Mouse (Mus musculus) small intestine, adult 2 months (tissue): ENCODE measurements at regions not wholly inside any gene's neighbourhood (a gene's known extent, or its start where the extent isn't known, plus 50 kb on each side); places are given as distances from the start of the nearest gene placed in this dataset.
"Not testable (repeated sequence)": the region's sequence is repeated elsewhere in the genome, so short reads cannot be mapped to it uniquely, and the experiment has no call there.

Experiments
- H3K27ac ChIP-seq: fragments of 200-500 bp; 2 replicates; pipeline ENCODE4 v1.5.1; 2012; ENCODE audit warnings: low read depth, low read length, control low read depth, inconsistent platforms; ENCODE audit not compliant: insufficient read depth
- H3K27me3 ChIP-seq: fragments of 200-500 bp; 2 replicates; pipeline ENCODE4 v1.6.1; 2012; ENCODE audit warnings: mild to moderate bottlenecking, moderate library complexity, low read length, inconsistent platforms; ENCODE audit not compliant: control insufficient read depth, insufficient read depth
- H3K36me3 ChIP-seq: fragments of 200-500 bp; 2 replicates; pipeline ENCODE4 v1.6.1; 2012; ENCODE audit warnings: mild to moderate bottlenecking, low read length, control low read depth, inconsistent platforms; ENCODE audit not compliant: control insufficient read depth, insufficient read depth
- H3K4me1 ChIP-seq: fragments of 200-500 bp; 2 replicates; pipeline ENCODE4 v1.6.1; 2012; ENCODE audit warnings: low read length, inconsistent platforms, mixed read lengths; ENCODE audit not compliant: control insufficient read depth, insufficient read depth, insufficient read length
- H3K4me3 ChIP-seq: fragments of 200-500 bp; 2 replicates; pipeline ENCODE4 v1.5.1; 2012; ENCODE audit warnings: low read depth, mild to moderate bottlenecking, control low read depth, inconsistent platforms, low read length, moderate library complexity
- CTCF ChIP-seq: fragments of 200-500 bp; IDR thresholded peaks from 2 replicates; pipeline ENCODE4 v1.5.1; 2012; ENCODE audit warnings: low read depth, mild to moderate bottlenecking, control low read depth, inconsistent platforms, low read length, moderate library complexity, mixed read lengths; ENCODE audit not compliant: insufficient replicate concordance, insufficient read length; ENCODE audit errors: extremely low read depth
- POLR2A ChIP-seq: fragments of 200-500 bp; IDR thresholded peaks from 2 replicates; pipeline ENCODE4 v1.6.1; 2012; ENCODE audit warnings: low read depth, mild to moderate bottlenecking, control low read depth, inconsistent platforms, low read length, moderate library complexity
- WGBS: fragments of 180-500 bp; shearing (Covaris S2); methylation state at CpG from one replicate; pipeline ENCODE4 v1.1.7; 2018; 5-methylcytosine and 5-hydroxymethylcytosine counted together

DNA sequence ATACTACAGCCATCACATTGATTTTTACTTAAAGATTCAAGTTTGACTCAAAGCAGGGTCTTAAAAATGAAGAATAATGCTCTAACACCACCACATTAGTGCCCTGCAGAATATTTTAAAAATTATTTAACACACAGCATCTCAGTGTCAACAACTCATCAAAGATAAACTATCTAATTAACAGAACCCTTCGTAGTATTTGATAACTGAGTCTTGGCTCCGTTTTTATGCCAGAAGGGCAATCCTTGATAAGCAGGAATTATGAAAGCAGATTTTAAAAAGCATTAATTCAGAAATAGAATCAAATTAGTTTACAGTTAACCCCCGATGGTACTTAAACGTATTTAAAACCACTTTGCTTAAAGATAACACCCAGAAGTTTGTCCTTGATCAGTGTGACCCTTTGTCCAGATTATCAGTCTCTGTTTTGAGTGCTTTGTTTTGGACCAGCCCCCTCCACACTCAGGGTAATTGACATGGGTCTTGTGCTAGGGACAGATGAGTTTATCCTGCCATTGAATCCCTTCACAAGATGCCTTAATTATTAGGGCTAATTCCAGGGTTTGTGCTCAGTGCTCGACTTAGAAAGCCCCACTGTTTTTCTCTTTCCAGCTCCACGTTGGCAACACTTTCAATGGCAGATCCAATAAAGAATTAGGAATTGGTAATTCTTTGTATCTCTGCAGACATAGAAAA lies 69.4 kb upstream of the Dph6 start:
- no peak overlapping the region for H3K27ac ChIP-seq
- H3K4me1 ChIP-seq, result no peaks in the 10 kb centered on the region
- no peak overlapping the region for H3K4me3 ChIP-seq
- no peaks in the 10 kb centered on the region for H3K27me3 ChIP-seq
- H3K36me3 ChIP-seq, result no peaks in the 10 kb centered on the region
- 57% methylated on average over 6 of the region's 6 CpGs for WGBS
- TF ChIP-seq CTCF (no peak), POLR2A (no peak)

DNA sequence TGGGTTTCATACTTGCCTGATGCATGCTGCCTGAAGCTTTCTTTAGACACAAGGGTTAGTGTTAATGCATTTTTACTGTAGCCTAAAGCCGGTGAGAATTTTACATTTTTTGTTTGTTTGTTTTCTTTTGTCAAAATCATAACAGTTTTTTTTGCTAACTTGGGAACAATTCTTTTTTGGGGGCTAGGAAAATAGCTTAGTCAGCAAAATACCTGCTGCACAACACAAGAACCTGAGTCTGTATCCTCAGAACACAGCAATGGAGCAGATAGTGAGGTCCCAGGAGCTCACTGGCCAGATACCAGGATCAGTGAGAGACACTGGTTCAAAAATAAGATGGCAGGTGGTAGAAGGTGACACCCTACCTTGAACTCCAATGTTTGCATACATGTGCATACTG lies 72.4 kb upstream of the Dph6 start:
- no peaks in the 10 kb centered on the region for H3K4me1 ChIP-seq
- H3K36me3 ChIP-seq, result no peaks in the 10 kb centered on the region
- no peak overlapping the region for H3K4me3 ChIP-seq
- 97% methylated on average over 1 of the region's 1 CpGs for WGBS
- TF ChIP-seq CTCF (no peak), POLR2A (no peak)
- no peaks in the 10 kb centered on the region for H3K27me3 ChIP-seq
- no peak overlapping the region for H3K27ac ChIP-seq

DNA sequence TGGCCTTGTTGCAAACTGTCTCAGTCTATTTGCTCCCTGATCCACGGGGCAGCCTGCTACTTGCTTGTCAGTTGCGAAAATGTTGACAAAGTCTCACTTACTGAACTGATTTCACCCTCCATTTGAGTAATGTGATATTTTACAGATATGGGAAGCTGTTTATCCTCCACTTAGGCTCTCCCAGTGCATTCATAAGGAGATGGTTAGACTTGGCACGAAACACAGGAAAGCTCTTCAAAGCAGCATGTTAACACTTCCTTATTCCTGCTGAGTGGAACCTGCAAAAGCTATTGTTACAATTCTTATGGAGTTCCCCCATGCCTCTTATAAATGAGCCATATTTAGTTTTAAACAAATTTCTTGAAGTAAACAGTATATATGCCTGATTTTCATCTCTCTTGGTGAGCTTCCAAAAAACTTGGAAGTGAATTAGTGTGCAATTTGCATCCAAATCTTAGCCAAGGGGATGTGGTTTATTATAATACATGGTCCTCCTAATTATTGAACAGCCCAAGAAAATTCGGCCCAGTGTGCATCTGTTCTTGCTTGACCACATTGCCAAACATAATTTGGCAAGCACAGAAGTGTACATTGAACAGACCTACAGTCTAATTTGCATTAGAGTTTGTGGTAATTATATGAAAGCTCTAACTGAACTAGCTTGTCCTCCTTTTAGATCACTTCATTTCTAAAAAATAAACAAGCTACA lies 80.3 kb upstream of the Dph6 start:
- H3K27me3 ChIP-seq, result no peaks in the 10 kb centered on the region
- H3K27ac ChIP-seq, result no peak overlapping the region
- no peaks in the 10 kb centered on the region for H3K36me3 ChIP-seq
- H3K4me1 ChIP-seq, result no peaks in the 10 kb centered on the region
- TF ChIP-seq CTCF, result no peak
- no peak for TF ChIP-seq POLR2A
- 36% methylated on average over 4 of the region's 4 CpGs for WGBS
- H3K4me3 ChIP-seq, result no peak overlapping the region

DNA sequence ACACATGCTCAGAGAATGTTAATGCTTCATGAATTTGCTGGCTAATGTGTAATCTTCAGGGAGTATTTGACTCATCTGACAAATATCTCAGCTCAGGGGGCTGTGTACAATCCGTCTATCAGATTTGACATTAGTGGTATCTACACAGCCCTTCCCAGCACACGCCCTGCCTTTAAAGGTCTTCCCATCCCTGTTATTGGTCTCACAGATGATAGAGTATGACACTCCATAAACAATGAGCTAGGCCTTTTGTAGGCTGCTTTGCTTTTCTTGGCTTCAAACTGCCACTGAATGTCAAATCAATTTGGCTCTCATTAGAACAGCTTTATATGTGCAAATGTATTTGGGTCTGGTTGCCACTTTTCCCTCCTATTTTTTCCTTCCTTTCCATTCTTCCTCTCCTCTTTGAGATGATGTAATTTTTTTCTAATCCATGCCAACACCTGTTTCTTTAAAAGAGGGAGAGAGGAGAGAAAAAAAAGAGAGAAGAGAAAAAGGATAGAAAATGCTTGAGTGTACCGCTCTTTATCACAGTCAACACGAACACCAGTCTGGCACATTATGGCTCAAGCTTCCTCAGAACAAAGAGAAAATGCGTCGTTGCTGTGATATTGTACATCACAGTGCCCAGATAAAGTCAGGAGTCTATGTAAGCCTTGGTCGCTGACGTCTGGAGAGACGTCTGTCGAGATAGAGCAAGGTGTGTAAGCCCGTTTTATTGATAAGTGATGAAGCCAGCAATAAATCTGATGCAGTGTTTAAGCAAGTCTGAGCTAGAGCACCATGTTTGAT lies 84.9 kb upstream of the Dph6 start:
- no peaks in the 10 kb centered on the region for H3K27me3 ChIP-seq
- 46% methylated on average over 11 of the region's 11 CpGs for WGBS
- no peak overlapping the region for H3K4me3 ChIP-seq
- no peaks in the 10 kb centered on the region for H3K4me1 ChIP-seq
- H3K36me3 ChIP-seq, result no peaks in the 10 kb centered on the region
- TF ChIP-seq CTCF (no peak), POLR2A (no peak)
- no peak overlapping the region for H3K27ac ChIP-seq

DNA sequence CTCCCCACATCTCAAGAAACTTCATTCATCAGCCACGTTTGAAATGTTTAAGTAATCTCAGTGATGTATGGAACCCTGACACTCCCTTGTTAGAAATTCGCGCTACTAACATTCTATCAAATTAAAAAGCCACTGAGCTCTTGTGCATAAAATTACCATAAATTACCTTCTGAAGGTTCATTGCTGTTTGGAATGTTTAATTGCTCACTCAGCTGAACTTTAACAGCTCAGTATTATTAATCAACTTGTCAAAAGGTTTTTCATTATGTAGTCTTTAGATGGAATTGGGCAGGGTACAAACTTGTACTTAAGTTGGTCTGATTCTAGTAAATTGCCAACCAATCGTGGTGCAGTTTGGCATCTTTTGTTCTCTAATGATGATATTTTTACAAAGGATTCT lies 108.5 kb upstream of the Dph6 start:
- WGBS, result 70% methylated on average over 4 of the region's 4 CpGs
- no peaks in the 10 kb centered on the region for H3K36me3 ChIP-seq

DNA sequence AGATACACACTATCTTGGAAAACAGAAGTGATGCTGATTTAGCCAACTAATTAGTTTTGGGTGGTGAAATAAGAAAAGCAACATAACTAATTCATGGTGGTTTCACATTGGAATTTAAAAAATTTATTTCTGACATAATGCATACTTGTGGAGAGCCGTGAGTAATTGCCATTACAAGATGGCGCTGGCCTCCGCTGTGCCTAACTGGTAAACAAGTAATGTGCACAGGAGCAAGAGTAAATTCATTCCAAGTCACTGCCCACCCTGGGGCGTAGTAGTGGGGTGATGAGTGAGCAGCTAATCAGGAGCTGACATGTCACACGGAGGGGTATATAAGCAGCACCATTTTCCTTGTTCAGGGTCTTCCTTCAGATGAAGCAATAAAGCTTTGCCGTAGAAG lies 119.0 kb upstream of the Dph6 start:
- not testable (repeated sequence) for H3K27me3 ChIP-seq, H3K36me3 ChIP-seq, H3K4me3 ChIP-seq, H3K4me1 ChIP-seq, H3K27ac ChIP-seq
- WGBS, result 89% methylated on average over 6 of the region's 6 CpGs

More for the DNA sequence above, 108.5 kb upstream of the Dph6 start:
- no peaks in the 10 kb centered on the region for H3K27me3 ChIP-seq
- TF ChIP-seq POLR2A, result no peak
- TF ChIP-seq CTCF, result no peak
- H3K4me1 ChIP-seq, result no peaks in the 10 kb centered on the region
- H3K27ac ChIP-seq, result no peak overlapping the region
- no peak overlapping the region for H3K4me3 ChIP-seq

DNA sequence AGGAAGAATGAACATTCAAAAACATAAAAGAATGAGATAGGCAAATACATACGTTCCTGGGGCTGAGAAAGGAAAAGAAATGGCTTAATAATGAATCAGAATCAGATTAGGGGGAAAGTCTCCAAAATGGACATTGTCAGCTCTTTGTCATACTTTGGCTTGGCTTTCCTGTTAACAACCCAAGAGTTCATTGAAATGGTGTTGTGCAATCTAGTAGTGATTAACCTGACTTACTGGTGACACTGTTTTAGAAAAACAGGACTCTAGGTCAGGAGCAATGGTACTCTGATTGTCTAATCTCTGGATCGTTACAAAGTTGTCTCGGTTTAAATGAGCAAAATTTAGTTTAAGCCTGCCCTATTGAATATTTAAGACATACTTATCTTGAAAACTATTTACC lies 119.5 kb upstream of the Dph6 start:
- H3K27ac ChIP-seq, result no peak overlapping the region
- no peaks in the 10 kb centered on the region for H3K27me3 ChIP-seq
- H3K4me1 ChIP-seq, result no peaks in the 10 kb centered on the region
- 69% methylated on average over 3 of the region's 3 CpGs for WGBS
- H3K36me3 ChIP-seq, result no peaks in the 10 kb centered on the region
- no peak for TF ChIP-seq POLR2A
- TF ChIP-seq CTCF, result no peak
- H3K4me3 ChIP-seq, result no peak overlapping the region
